Mouse (Mus musculus): ENCODE measurements around the gene Vmn1r58. TPM values are rescaled to one million over a fixed set of nuclear protein-coding genes. Genes with fewer than 3 reads are reported as not detected.

Gene Vmn1r58
- total and polyA plus RNA-seq, 2 experiments from 2014 or later = not detected

DNA sequence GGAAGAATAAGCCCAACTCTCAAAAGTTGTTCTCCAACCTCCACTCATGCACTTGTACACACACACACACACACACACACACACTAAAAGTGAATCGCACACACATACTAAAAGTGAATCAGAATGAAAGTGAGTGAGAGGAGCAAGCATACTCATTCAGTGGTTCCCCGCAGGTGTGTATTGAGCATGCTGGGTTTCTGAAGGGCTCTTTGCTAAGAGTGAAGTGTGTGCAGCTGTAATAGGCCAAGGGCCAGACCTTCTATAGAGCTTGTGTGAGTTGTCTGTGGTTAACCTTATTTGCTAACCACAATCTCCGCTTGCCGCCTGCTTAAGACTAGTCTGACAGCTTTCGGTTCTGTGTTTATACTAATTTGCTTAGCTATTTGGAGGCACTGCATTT is 49.6 kb downstream of the Vmn1r58 start:
- Histone ChIP-seq H3K4me2 (ENCODE audit: low read depth, low read length, poor library complexity, severe bottlenecking) (no peak overlapping the region), H3K4me1 (ENCODE audit: insufficient read depth, low read length) (no peaks in the 10 kb centered on the region), H3K27ac (ENCODE audit: low read depth, low read length) (no peak overlapping the region), H3K9ac (replicated peaks; ENCODE audit: low read length, poor library complexity, severe bottlenecking) (no peak overlapping the region), H3K36me3 (ENCODE audit: insufficient read depth, low read length) (no peaks in the 10 kb centered on the region), H3K9me3 (ENCODE audit: low read length) (peaks cover 56% of the 10 kb centered on the region), H3K4me3 (ENCODE audit: low read depth, low read length) (no peak overlapping the region), H3K27me3 (ENCODE audit: insufficient read depth, low read length) (no peaks in the 10 kb centered on the region)
- ATAC-seq (ENCODE audit: low FRiP score) (no peak), DNase-seq (ENCODE audit: low spot score) (no peak)
- 93% methylated on average over 5 of the region's 5 CpGs for WGBS
- TF ChIP-seq CTCF (IDR thresholded peaks at IDR 0.05) = no peak

Other genes starting within 250 kb of the Vmn1r58 start
- gene Vmn1r56, start 216.6 kb downstream of the Vmn1r58 start, total RNA-seq (2014; rRNA removed) = not detected in 2 replicates
- not detected in 2 replicates for gene Vmn1r56, start 216.6 kb downstream of the Vmn1r58 start, polyA plus RNA-seq (2015; fragmentation: Nextera tagmentation; extraction: Ambion mirVana)
- gene Vmn1r57, start 194.9 kb downstream of the Vmn1r58 start, total RNA-seq (2014; rRNA removed) = not detected in 2 replicates
- not detected in 2 replicates for gene Vmn1r57, start 194.9 kb downstream of the Vmn1r58 start, polyA plus RNA-seq (2015; fragmentation: Nextera tagmentation; extraction: Ambion mirVana)
- not detected in 2 replicates for gene Gm5065, start 62.9 kb downstream of the Vmn1r58 start, total RNA-seq (2014; rRNA removed)
- gene Gm5065, start 62.9 kb downstream of the Vmn1r58 start, polyA plus RNA-seq (2015; fragmentation: Nextera tagmentation; extraction: Ambion mirVana) = not detected in 2 replicates
- not detected in 2 replicates for gene Nlrp2, start 62.4 kb downstream of the Vmn1r58 start, total RNA-seq (2014; rRNA removed)
- gene Nlrp2, start 62.4 kb downstream of the Vmn1r58 start, polyA plus RNA-seq (2015; fragmentation: Nextera tagmentation; extraction: Ambion mirVana) = not detected in 2 replicates
- not detected in 2 replicates for gene Vmn1r59, start 43.4 kb upstream of the Vmn1r58 start, total RNA-seq (2014; rRNA removed)
- gene Vmn1r59, start 43.4 kb upstream of the Vmn1r58 start, polyA plus RNA-seq (2015; fragmentation: Nextera tagmentation; extraction: Ambion mirVana) = not detected in 2 replicates
- gene Vmn2r28, start 80.6 kb upstream of the Vmn1r58 start, total RNA-seq (2014; rRNA removed) = not detected in 2 replicates
- not detected in 2 replicates for gene Vmn2r28, start 80.6 kb upstream of the Vmn1r58 start, polyA plus RNA-seq (2015; fragmentation: Nextera tagmentation; extraction: Ambion mirVana)
- not detected in 2 replicates for gene Vmn1r60, start 133.9 kb upstream of the Vmn1r58 start, total RNA-seq (2014; rRNA removed)
- gene Vmn1r60, start 133.9 kb upstream of the Vmn1r58 start, polyA plus RNA-seq (2015; fragmentation: Nextera tagmentation; extraction: Ambion mirVana) = not detected in 2 replicates
- gene Vmn1r61, start 199.9 kb upstream of the Vmn1r58 start, total RNA-seq (2014; rRNA removed) = not detected in 2 replicates
- gene Vmn1r61, start 199.9 kb upstream of the Vmn1r58 start, polyA plus RNA-seq (2015; fragmentation: Nextera tagmentation; extraction: Ambion mirVana) = not detected in 2 replicates